Mouse (Mus musculus) E14TG2a.4 (cell line): ENCODE measurements around the gene Med13l.
"Not testable (repeated sequence)": the region's sequence is repeated elsewhere in the genome, so short reads cannot be mapped to it uniquely, and the experiment has no call there.

Source experiments
- CTCF ChIP-seq: conservative IDR thresholded peaks from 2 replicates; pipeline ENCODE4 v1.5.1; 2014; ENCODE audit warnings: low read length
- NANOG ChIP-seq: IDR thresholded peaks from 2 replicates; pipeline ENCODE4 v1.6.1; 2014; ENCODE audit warnings: borderline replicate concordance, low read length, mixed read lengths
- POU5F1 ChIP-seq: IDR thresholded peaks from 2 replicates; pipeline ENCODE4 v1.6.1; 2014; ENCODE audit warnings: low read length, borderline replicate concordance

GRCm38 (mm10) chr5:118653119-118653518, 92.6 kb downstream of the Med13l start:
- not testable (repeated sequence) for TF ChIP-seq CTCF, POU5F1, NANOG
